Mouse (Mus musculus) frontal cortex, postnatal 25 days (tissue): ENCODE results near the gene Jarid2.
A peak's percentile ranks its signal among the peaks of the same experiment; 100 is the strongest.

Experiments
- DNase-seq, 2 experiments: peaks; one replicate each; pipeline ENCODE4 v3.0.0; 2022; ENCODE audit warnings: low spot score in 2 of 2

The Jarid2 gene

DNA sequence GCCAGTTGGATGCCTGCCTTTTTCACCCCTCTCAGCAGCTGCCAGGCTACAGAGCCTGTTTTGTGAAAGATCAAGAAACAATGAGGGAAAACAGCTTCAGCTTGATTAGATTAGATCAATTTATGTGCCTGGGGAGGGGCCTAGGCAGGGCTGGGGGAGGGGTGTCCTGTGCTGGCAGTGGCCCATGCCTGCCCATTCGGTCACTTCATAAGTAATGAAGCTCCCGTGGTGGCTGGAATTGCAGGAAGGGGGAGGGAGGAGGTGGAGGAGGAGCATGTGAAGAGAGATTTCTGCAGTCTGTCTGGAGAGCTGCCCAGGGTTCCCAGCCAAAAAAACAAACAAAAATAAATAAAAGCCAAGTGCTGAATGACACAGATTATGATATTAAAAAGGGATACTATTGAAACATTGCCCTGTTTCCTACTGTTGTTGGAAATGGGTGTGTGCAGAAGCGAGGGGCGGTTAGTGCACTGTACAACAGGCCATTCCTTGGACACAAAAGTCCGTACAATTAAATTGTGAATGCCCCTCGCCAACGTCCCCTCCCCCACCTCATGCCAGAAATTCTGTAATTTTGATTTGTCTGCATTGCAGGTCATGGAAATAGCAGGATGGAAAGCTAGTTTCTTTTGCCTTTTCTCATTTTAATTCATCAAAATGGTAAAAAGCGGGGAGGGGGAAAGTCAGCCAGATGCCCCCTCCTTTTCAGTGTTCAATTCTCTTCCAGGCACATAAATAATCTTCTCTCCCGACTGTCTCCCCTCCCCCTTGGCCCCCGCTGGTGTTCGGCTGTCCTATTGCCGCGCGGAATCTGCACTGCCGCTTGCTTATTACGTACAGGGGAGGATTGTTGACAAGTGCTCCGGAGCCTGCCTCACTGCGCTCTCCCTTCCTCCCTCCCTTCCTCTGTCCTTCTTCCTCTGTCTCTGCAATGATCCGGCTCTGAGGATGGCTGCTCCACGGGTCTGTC lies 110.9 kb downstream of the Jarid2 start:
- DNase-seq = peak; percentile 35 to 47

DNA sequence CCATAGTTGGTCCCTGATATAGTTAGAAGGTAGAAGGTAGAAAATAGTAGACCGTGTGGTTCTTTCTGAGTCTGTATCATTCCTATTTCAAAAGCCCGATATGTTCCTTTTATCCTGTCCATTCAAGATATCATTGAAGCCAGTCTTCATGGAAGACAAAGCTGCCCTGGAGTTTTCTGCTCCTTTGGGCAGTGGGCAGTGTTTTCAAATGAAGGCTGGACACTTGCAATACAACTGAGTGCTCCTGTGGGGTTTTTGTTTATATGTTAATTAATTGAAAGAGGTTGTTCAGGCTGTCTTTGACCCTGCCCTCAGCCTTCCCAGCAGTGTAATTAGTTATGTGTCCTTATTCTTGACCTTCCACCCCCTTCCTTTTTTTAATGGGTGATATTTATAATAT lies 122.2 kb downstream of the Jarid2 start:
- DNase-seq = no peak

DNA sequence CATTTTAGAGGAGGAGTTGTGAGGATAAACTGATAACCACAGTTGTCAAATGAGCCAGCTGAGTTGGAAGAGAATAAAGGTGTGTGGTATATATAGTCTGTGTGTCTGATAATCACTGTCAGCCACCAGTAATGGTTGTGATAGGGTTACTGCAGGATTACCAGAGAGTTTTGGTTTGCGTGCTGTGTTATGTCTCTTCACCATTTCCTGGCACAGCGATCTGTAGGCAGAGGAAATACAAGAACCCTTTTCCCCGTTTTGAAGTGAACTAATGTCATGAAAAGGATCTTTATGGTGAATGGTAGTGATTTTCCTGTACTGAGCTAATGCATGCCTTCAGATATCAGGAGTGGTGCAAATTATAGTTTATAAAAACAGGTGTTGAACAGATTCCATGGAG lies 122.8 kb downstream of the Jarid2 start:
- DNase-seq = no peak

DNA sequence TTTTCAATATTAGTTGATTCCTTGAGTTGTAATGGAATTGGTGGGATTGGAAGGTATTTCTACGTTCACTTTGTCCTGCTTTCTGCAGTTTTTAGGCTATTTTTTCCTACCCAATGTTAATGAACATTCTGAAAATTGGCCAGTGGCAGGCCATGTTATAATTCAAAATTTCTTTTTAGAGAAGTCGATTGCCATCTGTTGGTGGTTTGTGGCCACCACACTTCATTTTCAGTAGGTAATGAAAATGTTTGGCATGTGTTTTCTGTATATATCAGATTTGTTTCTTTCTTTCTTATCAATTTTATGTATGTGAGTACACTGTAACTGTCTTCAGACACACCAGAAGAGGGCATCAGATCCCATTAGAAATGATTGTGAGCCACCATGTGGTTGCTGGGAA lies 136.3 kb downstream of the Jarid2 start:
- DNase-seq = no peak

DNA sequence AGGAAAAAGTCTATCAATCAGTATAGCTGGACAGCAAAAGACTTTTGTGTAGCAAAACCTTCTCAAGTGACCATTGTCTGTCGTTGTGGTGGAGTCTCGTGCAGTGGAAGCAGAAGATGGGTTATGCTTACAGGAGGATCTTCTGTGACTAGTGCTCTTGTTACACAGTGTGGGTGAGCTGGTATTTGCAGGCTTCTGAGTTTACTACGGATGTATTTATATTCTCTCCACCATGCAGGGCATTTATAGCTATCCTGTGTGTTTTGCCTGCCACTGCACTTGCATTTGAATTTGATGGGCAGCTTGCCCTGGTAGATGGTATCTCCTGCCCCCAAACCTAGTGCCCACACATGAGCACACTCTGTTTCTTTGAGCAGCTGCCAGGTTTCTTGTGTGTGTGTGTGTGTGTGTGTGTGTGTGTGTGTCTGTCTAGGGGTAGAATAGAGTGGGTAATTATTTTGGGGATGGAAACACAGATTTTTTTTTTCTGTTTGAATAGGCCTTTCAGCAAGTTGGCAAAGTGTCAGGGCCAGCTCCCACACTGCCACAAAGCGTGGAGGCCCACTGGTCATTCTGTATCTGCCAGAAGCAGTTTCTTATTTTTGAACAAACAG lies 138.9 kb downstream of the Jarid2 start:
- peak; percentile 12 to 36 for DNase-seq

DNA sequence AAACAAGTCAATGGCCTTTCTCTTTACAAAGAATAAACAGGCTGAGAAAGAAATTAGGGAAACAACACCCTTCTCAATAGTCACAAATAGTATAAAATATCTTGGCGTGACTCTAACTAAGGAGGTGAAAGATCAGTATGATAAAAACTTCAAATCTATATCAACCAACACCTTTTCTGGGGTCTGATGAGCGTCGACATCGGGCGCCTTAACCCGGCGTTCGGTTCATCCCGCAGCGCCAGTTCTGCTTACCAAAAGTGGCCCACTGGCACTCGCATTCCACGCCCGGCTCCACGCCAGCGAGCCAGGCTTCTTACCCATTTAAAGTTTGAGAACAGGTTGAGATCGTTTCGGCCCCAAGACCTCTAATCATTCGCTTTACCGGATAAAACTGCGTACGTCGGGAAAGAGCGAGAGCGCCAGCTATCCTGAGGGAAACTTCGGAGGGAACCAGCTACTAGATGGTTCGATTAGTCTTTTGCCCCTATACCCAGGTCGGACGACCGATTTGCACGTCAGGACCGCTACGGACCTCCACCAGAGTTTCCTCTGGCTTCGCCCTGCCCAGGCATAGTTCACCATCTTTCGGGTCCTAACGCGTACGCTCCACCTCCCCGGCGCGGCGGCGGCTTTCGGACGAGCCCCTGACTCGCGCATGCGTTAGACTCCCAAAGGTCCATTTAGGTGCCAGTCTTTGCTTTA lies 140.3 kb downstream of the Jarid2 start:
- DNase-seq = peak; percentile 100

DNA sequence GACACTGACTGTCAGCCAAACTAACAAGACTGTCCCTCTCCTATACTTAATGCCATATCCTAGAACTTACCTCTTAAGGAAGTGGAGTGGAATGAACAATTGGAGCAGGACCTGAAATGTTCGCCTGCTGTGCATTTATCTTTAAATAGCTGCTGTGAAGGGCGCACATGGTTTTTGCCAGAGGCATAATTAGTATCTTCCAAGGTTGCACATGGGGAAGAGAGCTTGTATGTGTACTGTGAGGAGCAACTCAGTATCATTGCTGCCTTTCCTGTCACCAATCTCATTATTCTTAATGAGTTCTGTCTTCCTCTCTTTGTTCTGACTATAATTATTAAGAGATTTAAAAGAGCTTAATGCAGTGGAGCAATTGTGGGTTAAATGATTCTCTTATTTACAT lies 147.5 kb downstream of the Jarid2 start:
- DNase-seq = no peak

DNA sequence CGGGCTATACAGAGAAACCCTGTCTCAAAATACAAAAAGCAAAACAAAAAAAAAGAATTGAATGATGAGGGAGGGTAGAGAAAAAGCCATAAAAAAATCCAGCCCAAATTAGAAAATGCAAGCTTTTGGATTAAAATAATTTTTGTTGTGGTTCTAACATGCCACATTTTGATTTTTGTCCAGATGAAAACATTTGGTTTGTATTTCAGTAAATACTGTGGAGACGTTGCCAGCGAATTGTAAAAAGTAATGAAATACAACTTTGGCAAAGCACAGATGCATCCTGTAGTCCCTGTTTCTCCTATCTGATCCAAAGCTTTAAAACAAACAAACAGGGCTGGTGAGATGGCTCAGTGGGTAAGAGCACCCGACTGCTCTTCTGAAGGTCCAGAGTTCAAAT lies 151.7 kb downstream of the Jarid2 start:
- DNase-seq = no peak

DNA sequence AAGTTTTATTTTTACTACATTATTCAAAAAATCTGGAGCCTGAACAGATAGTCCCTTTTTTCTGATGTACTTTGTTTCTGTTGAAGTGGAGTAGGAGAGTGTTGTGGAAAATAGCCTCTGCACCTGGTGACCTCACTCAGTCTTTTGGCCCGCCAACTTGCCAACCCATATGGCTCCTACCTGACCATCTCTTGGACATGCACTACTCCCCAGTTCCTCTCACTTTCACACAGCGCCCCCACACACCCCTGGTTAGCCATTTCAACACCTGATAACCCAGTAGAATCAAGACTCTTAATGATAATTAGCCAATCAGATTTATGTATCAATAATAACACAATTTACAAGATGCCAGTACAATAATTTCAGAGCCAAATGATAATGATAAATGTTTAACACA lies 156.9 kb downstream of the Jarid2 start:
- no peak for DNase-seq

DNA sequence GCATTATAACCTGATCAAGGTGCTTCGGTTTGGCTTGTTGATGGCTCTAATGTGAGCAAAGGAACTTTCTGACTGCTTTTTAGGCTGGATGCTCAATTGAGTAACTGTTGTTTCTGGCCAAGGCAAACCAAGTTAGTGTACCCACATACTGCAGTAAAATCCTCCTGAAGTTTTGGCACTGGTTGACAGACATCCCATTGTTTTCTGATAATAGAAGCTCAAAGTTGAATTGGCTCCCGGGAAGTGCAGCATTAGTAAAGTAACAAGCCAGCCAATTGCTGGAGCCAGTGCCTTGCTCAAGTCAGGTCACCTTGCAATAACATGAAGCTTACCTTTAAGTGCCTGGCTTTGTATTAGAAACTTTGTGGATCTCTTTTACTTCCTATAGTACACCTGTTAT lies 161.3 kb downstream of the Jarid2 start:
- DNase-seq = no peak

DNA sequence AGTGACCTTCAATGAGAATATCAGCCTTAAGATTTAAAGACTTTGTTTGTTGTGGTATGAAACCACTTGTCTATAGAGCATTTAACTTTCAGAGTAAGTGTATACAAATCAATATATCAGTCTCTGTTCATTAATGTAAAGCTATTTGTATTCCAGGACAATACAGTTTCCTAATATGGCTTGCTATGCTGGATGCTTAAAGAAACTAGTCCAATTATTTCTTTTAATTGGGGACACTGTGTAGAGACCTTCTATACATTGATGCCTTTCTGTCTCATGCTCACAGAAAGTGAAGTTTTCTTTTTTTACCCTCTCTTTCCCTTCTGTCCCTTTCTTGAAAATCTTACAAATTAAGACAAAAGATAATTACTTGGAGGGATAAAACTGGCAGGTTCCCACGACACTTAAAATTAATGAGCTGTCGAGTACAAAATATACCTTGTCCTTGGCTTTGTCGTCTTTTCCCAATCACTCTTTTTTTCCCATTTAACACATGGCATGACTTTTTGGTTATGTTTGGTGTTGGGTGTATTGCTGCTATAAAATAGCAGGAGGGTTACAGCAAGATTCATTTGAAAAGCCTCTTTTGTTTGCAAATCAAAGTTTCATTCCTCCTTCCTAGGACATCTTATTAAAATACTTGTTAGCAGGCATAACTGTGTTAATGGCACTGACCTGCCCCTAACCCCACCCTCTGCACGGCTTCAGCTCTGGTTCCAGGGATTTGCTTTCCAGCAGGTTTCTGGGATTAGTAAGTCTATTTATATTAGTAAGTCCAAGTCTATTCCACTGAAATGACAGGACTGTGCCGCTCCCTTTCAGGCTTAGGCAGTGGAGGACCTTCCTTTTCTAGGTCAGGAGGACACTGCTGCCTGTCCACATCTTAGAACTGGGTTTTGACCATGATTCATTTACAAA lies 162.8 kb downstream of the Jarid2 start:
- no peak for DNase-seq

DNA sequence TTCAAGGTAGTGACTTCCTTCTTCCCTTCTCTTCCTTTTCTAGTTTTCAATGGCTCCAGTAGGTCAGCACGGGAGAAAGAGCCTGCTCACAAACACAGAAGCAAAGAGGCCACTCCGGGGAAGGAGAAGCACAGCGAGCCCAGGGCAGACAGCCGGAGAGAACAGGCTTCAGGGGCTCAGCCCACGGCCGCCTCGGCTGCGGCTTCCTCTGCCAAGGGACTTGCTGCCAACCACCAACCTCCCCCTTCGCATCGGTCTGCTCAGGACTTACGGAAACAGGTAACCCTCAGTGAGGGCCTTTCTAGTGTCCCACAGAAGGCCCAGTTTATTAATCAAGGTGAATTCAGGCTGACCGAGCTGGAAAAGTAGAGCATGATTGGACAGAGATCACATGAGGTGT lies 166.9 kb downstream of the Jarid2 start:
- no peak for DNase-seq

DNA sequence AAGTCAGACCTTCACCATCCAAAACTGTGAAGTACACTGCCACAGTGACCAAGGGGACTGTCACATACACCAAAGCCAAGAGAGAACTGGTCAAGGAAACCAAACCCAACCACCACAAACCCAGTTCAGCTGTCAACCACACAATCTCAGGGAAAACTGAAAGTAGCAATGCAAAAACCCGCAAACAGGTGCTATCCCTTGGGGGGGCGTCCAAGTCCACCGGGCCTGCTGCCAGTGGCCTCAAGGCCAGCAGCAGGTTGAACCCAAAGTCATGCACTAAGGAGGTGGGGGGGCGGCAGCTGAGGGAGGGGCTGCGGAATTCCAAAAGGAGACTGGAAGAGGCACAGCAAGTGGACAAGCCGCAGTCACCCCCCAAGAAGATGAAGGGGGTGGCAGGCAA lies 173.0 kb downstream of the Jarid2 start:
- DNase-seq = no peak

DNA sequence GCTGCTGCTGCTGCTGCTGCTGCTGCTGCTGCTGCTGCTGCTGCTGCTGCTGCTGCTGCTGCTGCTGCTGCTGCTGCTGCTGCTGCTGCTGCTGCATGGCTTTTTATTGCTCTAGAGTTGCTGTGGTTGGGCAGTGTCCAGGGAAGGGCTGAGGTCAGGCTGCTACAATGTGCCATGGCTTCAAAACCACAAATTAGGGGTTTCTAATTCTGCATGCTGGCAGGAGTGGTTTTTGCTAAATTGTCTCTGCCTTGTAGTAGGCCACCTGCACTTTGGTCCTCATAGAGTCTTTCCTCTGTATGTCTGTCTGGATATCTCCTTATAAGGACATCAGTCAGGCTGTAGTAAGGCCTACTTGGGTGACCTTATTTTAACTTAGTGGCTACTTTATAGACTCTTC lies 174.1 kb downstream of the Jarid2 start:
- no peak for DNase-seq

DNA sequence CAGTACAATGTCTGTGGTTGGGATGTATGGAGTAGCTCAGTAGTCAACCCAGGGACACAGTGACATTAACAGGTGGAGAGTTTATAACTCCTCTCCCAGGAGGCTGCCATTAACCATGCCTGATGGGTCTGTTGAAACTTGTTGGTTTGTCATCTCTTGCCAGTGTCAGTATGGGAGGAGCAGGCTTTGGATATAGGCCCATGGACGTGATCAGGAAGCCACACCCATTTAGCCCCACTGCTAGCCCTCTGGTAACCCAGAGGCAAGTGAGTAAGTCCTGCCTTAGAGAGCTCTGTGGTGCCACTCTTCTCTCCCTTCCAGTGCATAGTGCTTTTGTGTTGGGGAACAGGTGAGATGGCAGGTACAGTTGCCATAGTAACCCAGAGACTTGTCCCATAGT lies 175.0 kb downstream of the Jarid2 start:
- DNase-seq = no peak

DNA sequence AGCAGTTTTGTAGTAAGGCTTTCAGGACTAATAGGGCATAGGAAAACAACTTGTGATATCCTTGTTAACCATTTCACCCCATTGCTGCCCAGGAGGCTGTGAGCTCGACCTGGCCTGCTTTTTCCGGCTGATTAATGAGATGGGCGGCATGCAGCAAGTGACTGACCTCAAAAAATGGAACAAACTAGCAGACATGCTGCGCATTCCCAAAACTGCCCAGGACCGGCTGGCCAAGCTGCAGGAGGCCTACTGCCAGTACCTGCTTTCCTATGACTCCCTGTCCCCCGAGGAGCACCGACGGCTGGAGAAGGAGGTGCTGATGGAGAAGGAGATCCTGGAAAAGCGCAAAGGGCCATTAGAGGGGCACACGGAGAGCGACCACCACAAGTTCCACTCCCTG lies 176.9 kb downstream of the Jarid2 start:
- no peak for DNase-seq

DNA sequence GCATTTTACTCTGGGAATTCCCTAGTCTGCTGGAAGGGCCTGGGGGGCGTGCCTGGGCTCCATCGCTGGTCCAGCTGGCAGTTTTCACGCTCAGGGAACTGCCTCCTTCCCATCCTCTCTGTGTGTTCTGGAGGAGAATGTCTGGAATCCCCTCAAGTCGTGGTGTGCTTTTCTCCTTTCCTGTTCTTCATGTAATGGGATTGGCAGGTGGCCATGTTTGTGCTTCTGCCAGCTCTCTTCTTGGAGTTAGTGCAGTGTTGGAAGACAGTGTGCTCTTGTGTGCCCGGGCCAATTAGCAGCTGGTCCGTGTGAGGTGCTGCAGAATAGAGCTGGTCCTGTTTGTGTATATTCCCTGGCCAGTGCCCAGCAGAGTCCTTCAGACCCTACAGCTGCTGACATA lies 178.4 kb downstream of the Jarid2 start:
- DNase-seq = peak; percentile 73 to 81

DNA sequence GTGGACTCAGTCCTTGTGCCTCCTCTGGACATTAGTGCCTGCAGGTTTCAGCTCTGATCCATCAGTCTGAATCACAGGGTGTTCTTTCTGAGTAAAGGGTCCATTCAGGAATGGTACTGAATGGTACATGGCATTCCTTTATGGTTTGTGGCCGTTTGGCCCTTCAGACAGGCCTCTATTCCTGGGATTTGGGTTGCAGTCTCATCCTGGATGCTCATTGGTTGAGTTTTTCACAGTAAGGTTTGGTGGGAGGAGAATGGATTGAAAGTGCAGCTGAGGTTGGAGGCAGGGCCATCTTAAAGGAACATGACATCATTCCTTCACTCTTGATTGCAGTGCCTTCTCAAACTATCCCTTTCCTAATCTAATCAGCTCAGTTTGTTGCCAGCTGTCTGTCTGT lies 179.5 kb downstream of the Jarid2 start:
- DNase-seq = no peak

DNA sequence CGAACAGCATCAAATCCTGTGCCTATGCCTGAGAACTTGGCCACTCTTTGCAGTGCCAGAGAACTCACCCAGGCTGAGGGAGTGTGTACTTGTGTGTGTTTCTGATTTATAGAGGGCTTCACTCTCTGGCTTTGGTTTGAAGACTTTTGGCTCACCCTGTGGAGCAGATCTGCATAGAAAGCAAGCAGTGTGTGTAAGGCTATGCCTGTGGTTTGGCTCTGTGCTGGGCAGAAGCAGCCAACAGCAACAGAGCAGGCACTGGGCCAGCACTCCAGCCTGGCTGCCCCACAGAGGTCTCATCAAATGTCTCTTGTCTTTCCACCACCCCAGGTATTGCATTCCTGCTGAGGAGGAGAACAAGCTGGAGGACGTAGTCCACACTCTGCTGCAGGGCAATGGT lies 183.6 kb downstream of the Jarid2 start:
- DNase-seq = no peak

DNA sequence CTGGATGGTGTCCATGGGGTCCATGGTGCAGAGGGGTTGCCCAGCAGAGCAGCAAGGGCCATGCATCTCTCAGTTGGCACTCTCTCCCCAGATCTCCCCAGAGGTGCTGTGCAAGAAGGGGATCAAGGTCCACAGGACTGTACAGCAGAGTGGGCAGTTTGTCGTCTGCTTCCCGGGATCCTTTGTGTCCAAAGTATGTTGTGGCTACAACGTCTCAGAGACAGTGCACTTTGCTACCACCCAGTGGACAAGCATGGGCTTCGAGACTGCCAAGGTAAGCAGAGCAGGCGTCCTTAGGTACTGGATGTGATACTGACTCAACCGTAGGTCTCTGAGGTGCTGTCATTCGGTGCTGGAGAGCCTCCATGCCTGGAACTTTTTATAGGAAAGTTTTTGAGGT lies 184.3 kb downstream of the Jarid2 start:
- DNase-seq = no peak

DNA sequence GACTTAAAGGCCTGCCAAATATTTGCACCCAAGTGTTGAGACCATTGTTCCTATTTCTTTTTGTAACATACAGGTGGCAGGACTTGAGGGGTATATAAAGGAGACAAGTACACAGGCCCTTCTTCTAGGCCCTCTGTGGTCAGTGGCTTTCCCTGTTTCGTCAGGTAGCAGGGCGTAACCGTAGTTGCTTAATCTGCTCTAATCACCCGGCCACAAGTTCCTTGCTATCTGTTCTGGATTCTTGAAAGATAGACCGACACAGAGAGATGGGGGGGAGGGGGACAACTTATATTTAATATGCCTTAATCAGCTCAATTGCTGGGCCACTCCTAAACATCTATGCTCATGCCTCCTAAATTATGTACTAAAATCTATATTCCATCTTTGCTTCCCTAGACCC lies 186.1 kb downstream of the Jarid2 start:
- DNase-seq = no peak

DNA sequence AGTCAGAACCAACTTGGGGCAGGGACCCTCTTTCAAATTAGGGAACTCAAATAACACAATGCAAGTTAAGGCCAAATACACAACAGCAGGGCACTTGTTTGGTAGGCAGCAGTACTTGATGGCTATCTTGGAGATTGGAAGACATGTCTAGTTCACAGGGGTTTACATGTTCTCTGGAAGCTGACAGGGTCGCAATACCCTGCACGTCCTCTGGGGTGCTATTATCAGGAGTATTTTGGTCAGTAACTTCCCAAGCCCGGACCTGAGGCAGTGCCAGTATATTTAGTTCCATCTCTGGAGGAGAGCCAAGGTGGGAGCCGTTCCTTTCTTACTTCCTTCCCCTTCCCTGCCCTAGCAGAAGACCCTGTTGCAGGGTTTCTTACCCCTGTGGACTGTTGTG lies 186.7 kb downstream of the Jarid2 start:
- no peak for DNase-seq
